Mouse (Mus musculus) monocyte, adult 5-6 weeks (primary cell): Measurements from ENCODE around the gene Hpn. TPM values are rescaled to one million over a fixed set of nuclear protein-coding genes. Genes with fewer than 3 reads are reported as not detected.

Experiments
- ATAC-seq: fragments of 153-309, 156-312 bp; replicated peaks from 2 replicates; pipeline ENCODE4 v1.8.0; 2017; ENCODE audit warnings: mild to moderate bottlenecking; ENCODE audit not compliant: low TSS enrichment, insufficient number of reproducible peaks, severe bottlenecking, poor library complexity, low FRiP score
- total RNA-seq: library from RNA; stranded (forward); fragments of 200-1000, 200-491, 200-594 nt; gene quantifications from 3 replicates; pipeline ENCODE4 v1.2.3, GENCODE M21; 2017

The Hpn gene
- total RNA-seq, 1 experiment from 2014 or later = 0.57 TPM

- ATAC-seq = no peak
Observed at GRCm38 (mm10) chr7:31148086-31148485, 33.0 kb upstream of the Hpn start.

DNA sequence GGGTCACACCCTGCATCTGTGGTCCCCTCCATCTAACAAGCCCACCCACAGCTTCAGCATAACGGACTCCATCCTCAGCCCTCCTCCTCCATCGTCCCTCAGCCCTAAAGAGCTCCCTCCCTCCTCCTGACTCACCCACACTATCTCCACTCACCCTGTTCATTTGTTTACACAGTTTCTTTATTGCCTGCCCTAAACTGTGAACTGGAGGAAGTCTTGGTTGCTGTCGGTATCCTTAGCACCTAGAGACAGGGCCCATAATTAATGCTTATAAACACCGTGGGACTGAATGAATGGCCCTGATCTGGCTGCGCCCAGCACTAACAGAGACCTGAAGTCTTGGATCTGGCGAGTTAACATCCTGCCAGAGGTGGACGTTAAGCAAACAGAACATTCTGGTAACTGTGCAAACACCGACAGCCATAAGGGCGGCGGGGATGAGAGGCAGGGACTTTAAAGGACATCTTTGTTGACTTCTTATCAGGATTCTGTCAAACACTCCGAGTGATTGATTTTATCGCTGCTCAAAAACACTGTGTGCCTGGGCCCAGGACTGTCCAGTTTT, 30.6 kb upstream of the Hpn start:
- no peak for ATAC-seq

DNA sequence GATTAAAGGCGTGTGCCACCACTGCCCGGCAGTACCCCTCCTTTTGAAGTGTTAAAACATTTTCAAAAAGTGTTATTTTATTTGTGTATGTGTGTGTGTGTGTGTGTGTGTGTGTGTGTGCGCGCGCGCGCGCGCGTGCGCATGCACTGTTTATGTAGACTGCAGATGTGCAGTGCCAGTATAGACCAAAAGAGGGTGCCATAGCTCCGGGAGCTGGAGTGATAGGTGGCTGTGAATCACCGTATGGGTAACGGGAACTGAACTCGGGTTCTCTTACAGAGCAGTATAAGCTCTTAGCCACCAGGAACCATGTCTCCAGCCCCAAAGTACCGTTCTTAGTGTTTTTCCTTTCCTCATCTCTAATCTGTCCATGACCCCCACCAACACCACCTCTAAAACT, 29.8 kb upstream of the Hpn start:
- no peak for ATAC-seq

DNA sequence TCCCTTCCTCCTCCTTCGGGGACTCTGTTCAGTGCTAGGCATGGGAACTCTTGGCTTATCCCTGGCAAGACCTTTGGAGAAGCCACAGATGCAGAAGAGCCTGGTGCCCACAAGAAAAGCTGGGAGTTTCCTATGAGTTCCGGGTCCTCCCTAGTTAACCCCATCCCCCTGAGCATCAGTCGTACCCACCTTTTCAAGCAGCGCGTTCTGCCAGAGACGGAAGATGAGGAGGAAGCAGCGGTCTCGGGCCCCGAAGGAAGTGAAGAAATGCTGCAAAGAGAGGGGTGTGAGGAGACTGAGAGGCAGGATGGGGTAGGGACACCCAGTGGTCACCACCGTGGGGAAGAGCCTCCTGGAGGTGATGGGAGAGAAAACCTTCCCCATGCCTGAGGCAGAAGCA, 25.9 kb upstream of the Hpn start:
- no peak for ATAC-seq

GRCm38 (mm10) chr7:31140302-31140701, 25.2 kb upstream of the Hpn start:
- ATAC-seq = no peak

GRCm38 (mm10) chr7:31139765-31140164, 24.7 kb upstream of the Hpn start:
- peak; percentile 68 for ATAC-seq

DNA sequence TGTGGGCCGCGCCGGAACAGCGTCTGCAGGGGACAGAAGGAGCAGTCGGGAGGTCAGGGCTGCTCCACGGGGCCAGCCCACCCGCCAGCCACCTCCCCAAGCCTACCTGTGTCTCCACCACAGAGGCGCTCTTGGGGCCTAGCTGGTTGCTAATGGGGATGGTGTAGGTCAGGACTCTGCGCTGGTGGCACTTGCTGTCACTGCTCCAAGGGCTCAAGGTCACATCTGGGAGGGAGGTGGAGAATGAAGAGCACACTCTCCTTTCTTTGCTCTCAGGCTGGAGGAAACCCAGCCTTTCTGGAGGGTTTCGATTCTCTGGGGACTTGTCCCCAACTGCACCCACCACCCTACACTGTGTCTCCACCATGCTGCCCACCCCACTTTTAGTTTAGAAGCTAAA, 20.6 kb upstream of the Hpn start:
- ATAC-seq = no peak

DNA sequence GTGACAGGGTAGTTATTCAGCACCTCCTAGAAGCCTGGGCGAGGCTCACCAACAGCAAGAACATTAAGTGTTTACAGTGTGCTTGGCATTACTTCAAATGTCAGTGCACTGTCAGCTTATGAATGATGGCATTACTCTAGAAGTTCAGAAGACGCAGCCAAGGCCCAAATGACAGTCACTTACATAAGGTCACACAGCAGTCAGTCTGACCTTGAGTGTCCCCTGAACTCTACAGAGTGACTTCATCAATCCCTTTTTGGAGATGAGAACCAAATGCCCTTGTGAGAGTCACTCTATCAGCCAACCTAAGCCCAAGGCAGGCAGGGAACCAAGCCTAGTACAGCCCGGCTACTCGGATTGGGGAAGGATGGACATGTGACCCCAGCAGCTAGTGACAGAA, 16.8 kb upstream of the Hpn start:
- no peak for ATAC-seq

- ATAC-seq = peak; percentile 69
Observed at GRCm38 (mm10) chr7:31130841-31131240, 15.8 kb upstream of the Hpn start.

DNA sequence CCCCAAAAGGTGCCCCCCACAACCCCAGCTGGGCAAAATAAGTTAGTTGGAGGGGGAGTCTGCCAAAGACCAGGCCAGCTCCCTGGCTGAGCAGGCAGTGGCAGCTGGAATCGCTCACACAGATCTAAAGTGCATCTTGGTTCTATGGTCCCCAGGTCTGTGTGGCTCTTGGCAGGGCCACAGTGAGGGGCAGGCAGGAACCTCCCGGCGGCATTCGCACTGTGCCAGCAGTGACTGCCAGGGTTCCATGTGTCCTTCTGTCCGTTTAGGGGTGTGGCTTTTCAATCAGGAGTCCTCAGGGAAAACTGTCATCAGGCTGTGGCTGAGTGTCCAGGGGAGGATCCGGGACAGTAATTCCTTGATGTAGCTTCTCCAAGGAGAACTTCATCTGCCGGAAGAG, 15.1 kb upstream of the Hpn start:
- no peak for ATAC-seq

DNA sequence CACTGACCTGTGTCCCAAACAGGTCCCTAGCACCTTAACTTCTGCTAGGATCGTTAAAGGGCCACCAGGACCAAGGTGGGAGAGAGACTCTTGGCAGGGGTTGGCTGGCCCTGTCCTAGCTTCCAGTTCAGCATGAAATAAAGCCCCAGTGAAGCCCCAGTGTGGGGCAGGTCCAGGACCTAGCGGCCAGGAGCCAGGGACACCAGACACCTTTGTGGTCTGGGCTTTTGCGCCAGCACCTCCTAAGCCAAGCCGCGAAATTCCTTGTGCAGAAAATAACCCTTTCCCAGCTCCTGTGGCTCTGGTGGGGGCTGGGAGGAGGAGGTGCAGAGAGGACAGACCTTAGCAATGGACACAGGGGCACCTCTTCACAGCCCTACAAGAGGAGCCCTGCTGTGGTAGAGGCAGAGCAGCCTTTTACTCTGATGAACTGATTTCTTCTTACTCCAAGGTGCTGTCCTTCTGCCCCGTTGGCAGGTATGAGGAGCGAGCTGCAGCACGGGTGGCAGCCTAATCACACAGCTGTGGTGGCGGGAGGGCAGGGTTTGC, 13.1 kb upstream of the Hpn start:
- no peak for ATAC-seq

DNA sequence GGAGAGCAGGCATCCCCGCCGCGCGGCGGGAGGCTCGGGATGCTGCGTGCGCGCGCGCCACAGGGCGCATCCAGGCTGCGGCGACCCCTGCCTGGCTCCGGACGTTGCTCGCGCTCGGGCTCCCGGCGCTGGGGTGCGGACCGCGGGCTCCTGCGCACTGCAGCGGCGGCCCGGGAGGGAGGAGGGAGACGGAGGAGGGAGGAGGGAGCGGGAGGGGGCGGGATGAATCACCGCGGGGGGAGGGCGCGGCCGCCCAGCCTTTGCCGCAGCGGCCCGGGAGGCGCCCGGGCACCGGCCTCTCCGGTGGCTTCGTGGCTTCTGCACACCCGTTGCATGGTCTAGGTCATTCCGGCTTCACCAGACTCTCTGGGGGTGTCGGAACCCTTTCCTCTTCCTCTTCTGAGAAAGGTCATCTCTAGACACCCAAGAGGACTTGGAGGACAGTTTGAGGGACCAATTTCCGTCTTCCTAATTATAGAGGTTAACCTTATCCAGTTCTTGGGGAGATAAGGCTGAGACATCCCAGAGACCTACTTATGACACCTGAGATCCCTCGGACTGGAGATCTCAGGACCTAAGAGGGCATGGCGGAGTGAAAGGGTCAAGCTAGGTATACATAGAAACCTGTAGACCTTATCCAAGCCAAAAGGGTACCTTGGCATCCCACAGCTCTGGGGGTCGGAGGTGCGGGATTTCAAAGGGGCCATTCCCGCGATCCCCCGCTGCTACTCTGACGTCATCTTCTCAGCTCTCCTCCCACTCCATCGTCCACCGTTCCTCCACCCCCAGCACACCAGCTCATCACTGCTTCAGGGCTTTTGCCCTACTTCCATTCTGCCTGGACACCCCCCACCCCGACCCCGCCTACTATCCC, 12.0 kb upstream of the Hpn start, which contains the start of gene Scn1b:
Gene Scn1b, minus strand, starts transcription at position 153 of the 874 bp plus-strand sequence.
- ATAC-seq = no peak

DNA sequence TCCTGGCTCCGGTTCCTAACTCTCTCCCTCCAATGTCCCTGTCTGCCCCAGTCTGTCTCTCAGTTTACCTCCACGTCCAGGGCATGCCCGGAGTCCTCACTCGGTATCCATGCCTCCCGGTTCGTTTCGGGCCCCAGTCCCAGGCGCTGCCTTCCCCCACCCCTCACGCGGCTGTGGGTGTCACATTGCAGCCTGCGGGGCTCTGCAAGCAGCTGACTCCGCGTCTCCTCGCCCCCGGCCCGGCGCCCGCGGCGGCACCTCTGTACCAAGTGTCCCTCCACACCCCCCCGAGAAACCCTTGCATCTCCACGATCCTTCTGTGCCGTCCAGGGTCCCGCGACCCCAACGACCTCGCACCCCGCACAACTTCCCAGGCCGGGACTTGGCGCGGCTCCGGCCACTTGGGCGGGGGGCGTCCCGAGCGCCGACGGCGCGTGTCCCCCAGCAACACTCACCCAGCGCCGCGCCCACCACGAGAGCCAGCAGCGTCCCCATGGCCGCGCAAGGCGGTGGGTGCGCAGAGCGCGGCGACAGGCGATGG, 11.2 kb upstream of the Hpn start:
- no peak for ATAC-seq

DNA sequence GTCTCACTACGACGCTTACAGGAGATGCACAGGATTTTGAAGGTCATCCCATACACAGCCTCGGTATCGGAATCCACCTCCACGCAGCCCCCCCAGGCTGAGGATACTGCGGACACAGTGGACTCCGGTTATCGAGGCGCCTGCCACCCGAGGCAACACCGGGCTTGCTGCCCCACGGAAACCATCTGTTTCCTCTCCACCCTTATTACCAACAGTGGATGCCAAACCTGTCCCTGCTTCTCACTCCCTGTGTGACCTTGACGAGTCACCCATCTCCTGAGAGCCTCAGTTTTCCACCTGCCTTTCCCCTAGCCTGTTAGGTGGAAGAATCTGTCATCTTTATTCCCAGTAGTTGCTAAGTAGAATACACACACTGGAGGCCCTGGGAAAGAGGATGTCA, 10.0 kb upstream of the Hpn start:
- no peak for ATAC-seq

DNA sequence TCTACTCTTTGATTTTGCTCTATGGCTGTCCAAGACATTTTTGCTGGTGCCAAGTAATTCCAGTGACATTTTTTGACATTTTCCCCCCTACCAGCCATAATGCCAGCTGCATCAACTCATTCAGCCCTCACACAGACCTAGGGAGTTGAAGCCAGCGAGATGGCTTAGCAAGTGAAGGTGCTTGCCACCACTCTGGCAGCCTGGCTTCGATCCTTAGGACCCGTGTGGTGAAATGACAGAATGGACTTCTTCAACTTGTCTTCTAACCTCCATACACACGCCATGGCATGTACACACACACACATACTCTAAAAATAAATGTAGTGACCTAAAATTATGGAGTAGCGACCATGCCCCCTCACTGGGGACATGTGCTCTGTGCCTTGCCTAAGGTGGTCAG, 9.3 kb upstream of the Hpn start:
- no peak for ATAC-seq

DNA sequence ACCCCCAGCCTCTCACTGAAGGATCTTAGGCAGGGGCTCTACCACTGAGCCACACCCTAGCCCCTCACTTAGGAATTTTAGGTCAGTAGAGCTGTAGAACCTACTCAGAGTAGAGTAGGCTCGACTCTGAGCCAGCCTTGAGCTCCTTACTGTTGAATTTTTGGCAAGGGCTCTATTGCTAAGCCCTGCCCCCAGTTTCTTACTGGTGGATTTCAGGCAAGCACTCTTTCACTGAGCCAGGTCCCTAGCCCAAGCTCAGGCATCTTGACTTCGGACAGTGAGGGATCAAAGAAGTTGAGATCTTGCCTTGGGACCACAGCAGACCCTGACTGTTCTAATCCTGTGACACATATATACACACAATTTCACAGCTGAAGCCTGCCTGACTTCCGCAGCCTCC, 8.6 kb upstream of the Hpn start:
- ATAC-seq = no peak

DNA sequence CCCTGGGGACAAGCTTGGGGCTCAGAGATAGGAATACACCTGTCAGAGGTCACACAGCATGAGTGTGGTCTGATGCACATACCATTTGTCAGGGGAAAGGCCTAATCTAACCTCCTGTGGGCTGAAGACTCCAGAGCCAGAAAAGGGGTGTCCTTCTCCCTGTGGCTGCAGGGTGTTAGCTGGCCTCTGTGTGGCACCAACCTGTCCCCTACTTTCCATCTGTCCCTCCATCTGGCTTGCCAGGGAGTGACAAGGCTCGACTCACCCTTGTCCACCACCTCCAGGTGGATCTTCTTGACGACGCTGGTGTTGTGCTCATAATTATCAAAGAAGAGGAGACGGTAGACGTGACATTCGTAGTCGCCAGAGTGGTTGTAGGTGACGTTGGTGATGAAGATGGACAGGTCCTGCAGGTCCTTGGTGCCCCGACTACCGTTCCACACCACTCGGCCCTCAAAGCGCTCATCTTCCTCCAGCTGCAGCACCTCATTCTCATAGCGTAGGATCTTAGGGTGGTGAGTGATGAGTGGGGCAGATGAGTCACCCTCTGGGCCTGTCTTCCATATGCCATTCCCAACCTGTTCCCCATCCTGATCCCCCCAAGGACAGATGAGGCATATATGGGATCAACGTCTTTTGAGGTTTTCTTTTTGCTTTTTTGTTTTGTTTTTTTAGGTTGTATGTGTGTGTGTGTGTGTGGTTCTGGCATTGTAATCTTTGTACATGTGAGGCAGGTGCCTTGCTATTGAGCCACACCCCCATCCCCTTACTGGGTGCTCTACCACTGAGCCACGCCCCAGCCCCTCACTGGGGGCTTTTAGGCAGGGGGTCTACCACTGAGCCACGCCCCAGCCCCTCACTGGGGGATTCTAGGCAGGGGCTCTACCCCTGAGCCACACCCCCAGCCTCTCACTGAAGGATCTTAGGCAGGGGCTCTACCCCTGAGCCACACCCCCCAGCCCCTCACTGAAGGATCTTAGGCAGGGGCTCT, 7.8 kb upstream of the Hpn start:
- ATAC-seq = no peak

GRCm38 (mm10) chr7:31119556-31119955, 4.5 kb upstream of the Hpn start:
- ATAC-seq = no peak

GRCm38 (mm10) chr7:31118486-31118885, 3.4 kb upstream of the Hpn start:
- no peak for ATAC-seq
